Mouse (Mus musculus) lung, embryonic 14.5 days (tissue): ENCODE data around the gene Tns3. TPM values are rescaled to one million over a fixed set of nuclear protein-coding genes. Genes with fewer than 3 reads are reported as not detected.

Experiments used
- ATAC-seq: fragments of 200-750 bp; cut with Nextera tagmentation; 2 replicates; pipeline ENCODE4 v1.8.0; 2017; ENCODE audit warnings: mild to moderate bottlenecking, moderate TSS enrichment, moderate library complexity; ENCODE audit not compliant: insufficient read depth
- DNase-seq: peaks from one replicate; pipeline ENCODE4 v3.0.0-alpha.2; 2015
- H3K27ac ChIP-seq: fragments of 300-500 bp; sonication (generic); 2 replicates; pipeline ENCODE4 v1.5.1; 2014; ENCODE audit warnings: low read depth, mild to moderate bottlenecking, moderate library complexity
- H3K27me3 ChIP-seq: fragments of 300-500 bp; sonication (generic); 2 replicates; pipeline ENCODE4 v1.6.1; 2014; ENCODE audit warnings: low read length, control low read depth; ENCODE audit not compliant: insufficient read depth
- H3K36me3 ChIP-seq: fragments of 300-500 bp; sonication (generic); 2 replicates; pipeline ENCODE4 v1.6.1; 2014; ENCODE audit warnings: control low read depth; ENCODE audit not compliant: insufficient read depth
- H3K4me1 ChIP-seq: fragments of 300-500 bp; sonication (generic); 2 replicates; pipeline ENCODE4 v1.6.1; 2014; ENCODE audit warnings: antibody characterized with exemption, control low read depth; ENCODE audit not compliant: insufficient read depth
- H3K4me2 ChIP-seq: fragments of 300-500 bp; sonication (generic); 2 replicates; pipeline ENCODE4 v1.6.1; 2014; ENCODE audit warnings: mild to moderate bottlenecking
- H3K4me3 ChIP-seq: fragments of 300-500 bp; sonication (generic); 2 replicates; pipeline ENCODE4 v1.5.1; 2014; ENCODE audit warnings: low read depth, low read length
- H3K9ac ChIP-seq: fragments of 300-500 bp; sonication (generic); 2 replicates; pipeline ENCODE4 v1.6.1; 2014
- H3K9me3 ChIP-seq: fragments of 300-500 bp; sonication (generic); 2 replicates; pipeline ENCODE4 v1.6.1; 2016; ENCODE audit warnings: low read depth, low read length, control low read depth
- CTCF ChIP-seq: IDR thresholded peaks from 2 replicates; pipeline ENCODE4 v1.5.1; 2016; ENCODE audit warnings: antibody characterized with exemption, low read depth
- WGBS: fragments of 180-500 bp; shearing (Covaris S2); extraction: QIAGEN DNeasy Blood & Tissue Kit; methylation state at CpG from one replicate; pipeline ENCODE4 v1.1.7; 2014; 5-methylcytosine and 5-hydroxymethylcytosine counted together
- polyA plus RNA-seq: library from polyadenylated mRNA; unstranded; fragments of >200 nt; fragmentation: Nextera tagmentation; extraction: Ambion mirVana; gene quantifications from 2 replicates; pipeline ENCODE4 v1.2.1, GENCODE M21; 2014

The Tns3 gene
- polyA plus RNA-seq, 1 experiment from 2014 or later: 41.0 TPM

DNA sequence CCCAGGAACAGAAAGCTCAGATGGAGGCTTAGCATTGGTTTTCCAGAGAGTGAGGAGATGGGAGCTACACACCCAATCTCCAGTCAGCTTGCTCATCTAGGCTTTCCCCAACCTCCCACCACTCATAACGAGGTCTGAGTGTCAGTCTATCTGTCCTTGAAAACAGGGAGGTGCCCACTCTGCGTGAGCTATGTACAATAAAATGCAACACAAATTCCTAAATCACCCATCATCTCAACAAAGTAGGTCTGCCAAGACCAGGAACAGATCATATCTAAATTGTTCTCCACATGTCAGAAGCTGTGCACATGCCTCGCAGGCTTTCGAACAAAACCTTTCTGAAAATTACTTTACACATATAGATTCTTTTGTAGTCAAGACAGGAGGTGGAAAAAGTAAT lies 134.3 kb downstream of the Tns3 start:
- Histone ChIP-seq H3K36me3 (peaks cover 50% of the 10 kb centered on the region), H3K4me2 (no peak overlapping the region), H3K27me3 (no peaks in the 10 kb centered on the region), H3K4me3 (no peak overlapping the region), H3K9ac (no peak overlapping the region), H3K27ac (no peak overlapping the region), H3K9me3 (no peaks in the 10 kb centered on the region), H3K4me1 (peaks cover 13% of the 10 kb centered on the region; the same call in 1 of the 2 replicates)
- no peak for DNase-seq
- WGBS: 88% methylated on average over 4 of the region's 4 CpGs
- no peak for ATAC-seq
- TF ChIP-seq CTCF: no peak

DNA sequence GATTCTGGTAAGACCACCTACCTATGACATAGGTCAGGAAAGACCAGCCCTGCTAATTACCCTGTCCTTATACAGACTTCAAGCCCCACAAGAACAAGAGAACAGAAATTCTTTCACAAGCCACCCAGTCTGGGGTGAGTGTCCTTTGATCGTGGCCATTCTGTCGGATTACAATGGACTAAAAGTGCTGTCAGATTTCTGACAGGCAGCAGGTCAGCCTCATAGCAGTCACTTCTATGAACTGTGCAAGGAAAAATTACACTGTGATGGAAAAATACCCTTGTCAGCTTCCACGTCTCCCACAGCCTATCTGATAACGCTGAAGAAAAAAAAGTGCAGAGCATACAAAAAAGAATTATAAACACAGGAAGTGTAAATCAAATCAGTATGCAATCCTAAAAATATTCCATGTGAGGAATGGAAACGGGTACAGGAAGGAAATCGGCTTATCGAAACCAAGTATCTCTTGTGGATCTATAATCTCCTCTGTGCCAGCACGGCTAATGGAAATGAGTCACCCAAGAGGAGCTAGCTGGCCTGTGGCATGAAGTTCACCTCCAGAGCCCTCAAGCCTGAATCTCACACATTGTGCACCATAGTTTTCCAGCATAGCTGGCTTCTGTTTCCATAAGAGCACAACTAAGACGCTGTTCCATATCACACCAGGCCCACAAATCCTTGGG lies 138.7 kb downstream of the Tns3 start:
- Histone ChIP-seq H3K9ac (no peak overlapping the region), H3K36me3 (peaks cover 52% of the 10 kb centered on the region), H3K27me3 (no peaks in the 10 kb centered on the region), H3K4me3 (no peak overlapping the region), H3K9me3 (no peaks in the 10 kb centered on the region), H3K4me2 (no peak overlapping the region), H3K4me1 (peaks cover 18% of the 10 kb centered on the region; the same call in 1 of the 2 replicates), H3K27ac (peak overlapping the region; percentile 93)
- WGBS: 28% methylated on average over 9 of the region's 9 CpGs
- no peak for TF ChIP-seq CTCF
- DNase-seq: peak; percentile 89
- ATAC-seq: peak; percentile 80

DNA sequence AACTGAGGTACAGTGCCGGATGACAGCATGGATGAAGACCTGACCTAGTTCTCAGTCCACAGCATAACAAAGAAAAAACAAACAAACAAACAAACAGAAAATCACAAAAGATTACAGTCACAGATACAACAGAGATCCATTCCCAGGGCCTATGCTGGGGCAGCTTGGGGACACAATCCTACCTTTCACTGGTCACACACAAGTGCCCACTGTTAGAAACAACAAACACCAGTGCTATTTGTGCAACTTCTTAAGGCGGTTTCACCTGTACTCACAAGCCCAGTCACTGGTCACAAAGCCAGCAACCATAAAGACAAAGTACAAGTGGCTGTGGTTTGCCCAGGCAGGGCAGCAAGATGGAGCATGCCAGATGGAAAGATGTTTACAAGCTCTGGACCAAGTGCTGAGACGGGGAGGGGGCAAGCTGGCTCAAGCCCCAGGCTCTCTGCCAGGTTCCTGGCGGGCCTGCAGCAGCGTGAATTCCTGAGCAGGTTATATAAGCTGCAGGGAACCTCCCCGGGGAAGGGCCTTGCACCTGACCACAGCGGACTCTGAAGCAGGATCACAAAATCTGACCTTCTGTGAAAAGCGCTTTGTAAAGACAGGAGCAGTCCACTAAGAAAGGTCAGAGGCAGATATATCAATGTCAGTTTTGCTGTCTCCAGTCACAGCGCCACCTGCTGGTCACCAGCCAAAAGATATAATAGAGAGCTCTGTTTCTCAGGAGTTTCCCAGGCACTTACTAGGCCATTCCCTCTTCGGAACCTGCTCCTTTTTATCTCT lies 140.8 kb downstream of the Tns3 start:
- ATAC-seq: peak; percentile 28
- Histone ChIP-seq H3K4me1 (peaks cover 18% of the 10 kb centered on the region; the same call in 1 of the 2 replicates), H3K9me3 (no peaks in the 10 kb centered on the region), H3K4me2 (no peak overlapping the region), H3K9ac (no peak overlapping the region), H3K27me3 (no peaks in the 10 kb centered on the region), H3K27ac (peak overlapping the region; percentile 3; the same call in 1 of the 2 replicates), H3K36me3 (peaks cover 63% of the 10 kb centered on the region), H3K4me3 (no peak overlapping the region)
- peak; percentile 85 for DNase-seq
- WGBS: 33% methylated on average over 10 of the region's 10 CpGs
- peak; percentile 85 for TF ChIP-seq CTCF

DNA sequence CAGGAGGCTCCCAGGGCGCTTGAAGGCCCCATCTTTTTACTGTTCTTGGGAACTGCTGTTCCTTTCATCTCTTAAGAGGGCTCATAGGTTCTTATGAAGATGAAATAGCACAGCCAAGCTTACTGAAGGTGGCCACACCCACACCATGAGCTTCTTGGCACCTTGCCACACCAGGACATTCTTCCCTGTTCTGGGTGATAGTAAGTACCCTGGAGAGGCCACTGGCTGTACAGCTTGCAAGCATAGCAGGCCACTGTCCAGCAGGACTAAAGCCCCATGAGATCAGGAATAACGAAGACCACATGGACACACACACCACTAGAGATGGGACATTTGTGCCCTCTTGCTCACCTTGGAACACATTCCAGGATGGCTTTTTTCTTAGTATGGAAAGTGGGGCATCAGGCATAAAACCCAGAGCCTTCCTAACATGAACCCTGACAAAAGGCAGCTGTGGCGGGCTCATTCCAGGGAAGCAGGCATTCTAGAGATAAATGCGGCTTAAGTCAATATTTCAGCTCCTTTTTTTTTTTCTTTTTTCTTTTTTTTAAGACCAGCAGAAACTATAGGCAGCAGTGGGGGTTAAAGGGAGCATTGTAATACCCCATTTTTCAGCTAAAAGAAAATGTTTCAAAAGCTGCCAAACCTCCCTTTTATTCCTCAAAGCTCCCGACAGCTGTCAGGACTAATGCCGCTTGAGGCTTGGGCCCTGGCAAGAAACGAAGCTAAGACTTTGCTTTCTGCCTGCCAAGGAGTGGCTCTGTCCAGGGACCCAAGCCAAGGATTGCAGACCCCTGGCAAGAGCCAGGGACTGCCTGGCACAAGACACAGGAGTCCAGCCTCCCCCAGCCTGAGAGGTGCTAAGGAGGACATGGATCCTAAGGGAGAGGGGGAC lies 150.7 kb downstream of the Tns3 start:
- DNase-seq (peak; percentile 89), ATAC-seq (peak; percentile 83)
- 27% methylated on average over 7 of the region's 7 CpGs for WGBS
- H3K4me2 ChIP-seq: peak overlapping the region; percentile 18; the same call in 1 of the 2 replicates
- H3K27ac ChIP-seq: peak overlapping the region; percentile 93
- peaks cover 23% of the 10 kb centered on the region for H3K4me1 ChIP-seq
- no peaks in the 10 kb centered on the region for H3K27me3 ChIP-seq
- H3K4me3 ChIP-seq: no peak overlapping the region
- H3K9me3 ChIP-seq: no peaks in the 10 kb centered on the region
- TF ChIP-seq CTCF: no peak
- peaks cover 73% of the 10 kb centered on the region for H3K36me3 ChIP-seq
- H3K9ac ChIP-seq: no peak overlapping the region

DNA sequence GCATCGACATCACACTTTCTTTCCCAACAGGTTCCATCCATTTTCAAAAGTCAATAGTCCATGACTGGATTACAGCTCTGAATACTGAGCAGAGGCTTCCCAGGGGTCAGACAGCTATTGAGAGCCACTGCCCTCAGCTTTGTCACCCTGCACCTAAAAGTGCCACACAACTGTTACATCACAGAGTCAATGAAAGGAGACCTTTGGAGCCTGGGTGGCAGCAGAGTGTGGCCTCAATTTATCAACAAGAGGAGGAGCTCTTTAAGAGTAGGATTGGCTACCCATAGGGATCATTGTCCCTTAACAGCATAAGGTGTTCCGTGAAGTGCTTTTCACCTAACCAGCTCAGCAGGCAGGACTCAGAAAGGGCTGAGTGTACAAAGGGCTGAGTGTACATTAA lies 154.0 kb downstream of the Tns3 start:
- Histone ChIP-seq H3K4me3 (no peak overlapping the region), H3K4me2 (no peak overlapping the region), H3K9me3 (no peaks in the 10 kb centered on the region), H3K27ac (no peak overlapping the region), H3K36me3 (peaks cover 60% of the 10 kb centered on the region), H3K4me1 (peaks cover 23% of the 10 kb centered on the region), H3K27me3 (no peaks in the 10 kb centered on the region), H3K9ac (no peak overlapping the region)
- DNase-seq: no peak
- ATAC-seq: no peak
- TF ChIP-seq CTCF: no peak
- WGBS: 84% methylated on average over 2 of the region's 2 CpGs

DNA sequence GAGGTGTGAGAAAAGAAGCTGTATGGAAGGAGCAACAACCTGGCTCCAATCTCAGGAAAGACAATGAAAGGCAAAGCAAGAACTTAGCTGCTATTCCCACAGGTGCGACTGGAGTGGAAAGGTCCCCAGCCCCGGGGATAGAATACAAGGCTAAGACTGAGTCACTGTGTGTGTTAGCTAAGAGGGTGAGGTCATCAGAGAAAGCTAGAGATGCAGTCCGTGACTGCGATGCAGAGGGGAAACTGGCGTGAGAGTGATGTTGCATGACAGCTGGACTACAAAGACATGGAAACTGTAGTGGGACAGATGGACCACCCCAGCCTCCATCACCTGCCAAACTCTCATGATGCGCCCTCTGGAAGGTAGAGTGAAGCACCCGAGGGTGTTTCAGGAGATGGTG lies 154.7 kb downstream of the Tns3 start:
- peaks cover 55% of the 10 kb centered on the region for H3K36me3 ChIP-seq
- H3K4me1 ChIP-seq: peaks cover 19% of the 10 kb centered on the region
- H3K27ac ChIP-seq: no peak overlapping the region
- H3K4me3 ChIP-seq: no peak overlapping the region
- no peak overlapping the region for H3K4me2 ChIP-seq
- H3K9me3 ChIP-seq: no peaks in the 10 kb centered on the region
- DNase-seq (no peak), ATAC-seq (no peak)
- 65% methylated on average over 7 of the region's 7 CpGs for WGBS
- H3K9ac ChIP-seq: no peak overlapping the region
- TF ChIP-seq CTCF: no peak
- no peaks in the 10 kb centered on the region for H3K27me3 ChIP-seq
